Mouse (Mus musculus) lung, postnatal 0 days (tissue): ENCODE results near the gene Uba2. TPM values are rescaled to one million over a fixed set of nuclear protein-coding genes. Genes with fewer than 3 reads are reported as not detected.
A peak's percentile ranks its signal among the peaks of the same experiment; 100 is the strongest.

ENCODE experiments used
- ATAC-seq: fragments of 200-750 bp; cut with Nextera tagmentation; 2 replicates; pipeline ENCODE4 v1.8.0; 2017; ENCODE audit warnings: moderate library complexity
- DNase-seq: peaks from one replicate; pipeline ENCODE4 v3.0.0-alpha.2; 2016; ENCODE audit warnings: low spot score
- H3K27ac ChIP-seq: fragments of 300-500 bp; sonication (generic); 2 replicates; pipeline ENCODE4 v1.5.1; 2014; ENCODE audit warnings: antibody characterized with exemption, mild to moderate bottlenecking, low read length, mixed read lengths
- H3K27me3 ChIP-seq: fragments of 300-500 bp; sonication (generic); replicated peaks from 2 replicates; pipeline ENCODE4 v1.6.1; 2014; ENCODE audit warnings: low read length, mixed read lengths; ENCODE audit not compliant: insufficient read depth
- H3K36me3 ChIP-seq: fragments of 300-500 bp; sonication (generic); 2 replicates; pipeline ENCODE4 v1.6.1; 2014; ENCODE audit warnings: low read length, mixed read lengths; ENCODE audit not compliant: insufficient read depth
- H3K4me1 ChIP-seq: fragments of 300-500 bp; sonication (generic); 2 replicates; pipeline ENCODE4 v1.6.1; 2014; ENCODE audit warnings: antibody characterized with exemption, low read depth, low read length, mixed read lengths; ENCODE audit not compliant: insufficient read depth
- H3K4me2 ChIP-seq: fragments of 300-500 bp; sonication (generic); replicated peaks from 2 replicates; pipeline ENCODE4 v1.6.1; 2014; ENCODE audit warnings: low read depth, mild to moderate bottlenecking, low read length, moderate library complexity, mixed read lengths
- H3K4me3 ChIP-seq: fragments of 300-500 bp; sonication (generic); 2 replicates; pipeline ENCODE4 v1.5.1; 2014; ENCODE audit warnings: low read depth, low read length
- H3K9ac ChIP-seq: fragments of 300-500 bp; sonication (generic); replicated peaks from 2 replicates; pipeline ENCODE4 v1.6.1; 2014; ENCODE audit warnings: low read depth, mild to moderate bottlenecking
- H3K9me3 ChIP-seq: fragments of 300-500 bp; sonication (generic); 2 replicates; pipeline ENCODE4 v1.6.1; 2016; ENCODE audit warnings: low read length, mixed read lengths
- CTCF ChIP-seq: IDR thresholded peaks from 2 replicates; pipeline ENCODE4 v1.5.1; 2016; ENCODE audit warnings: antibody characterized with exemption, mild to moderate bottlenecking
- EP300 ChIP-seq: IDR thresholded peaks from 2 replicates; pipeline ENCODE4 v1.6.1; 2016; ENCODE audit warnings: antibody characterized with exemption, mild to moderate bottlenecking, control low read depth
- WGBS: fragments of 180-500 bp; shearing (Covaris S2); extraction: QIAGEN DNeasy Blood & Tissue Kit; methylation state at CpG from one replicate; pipeline ENCODE4 v1.1.7; 2014; 5-methylcytosine and 5-hydroxymethylcytosine counted together
- polyA plus RNA-seq: library from polyadenylated mRNA; unstranded; fragments of >200 nt; fragmentation: Nextera tagmentation; extraction: Ambion mirVana; gene quantifications from 2 replicates; pipeline ENCODE4 v1.2.1, GENCODE M21; 2015

Uba2 gene
- 82.8 and 91.2 TPM in 2 replicates for polyA plus RNA-seq

DNA sequence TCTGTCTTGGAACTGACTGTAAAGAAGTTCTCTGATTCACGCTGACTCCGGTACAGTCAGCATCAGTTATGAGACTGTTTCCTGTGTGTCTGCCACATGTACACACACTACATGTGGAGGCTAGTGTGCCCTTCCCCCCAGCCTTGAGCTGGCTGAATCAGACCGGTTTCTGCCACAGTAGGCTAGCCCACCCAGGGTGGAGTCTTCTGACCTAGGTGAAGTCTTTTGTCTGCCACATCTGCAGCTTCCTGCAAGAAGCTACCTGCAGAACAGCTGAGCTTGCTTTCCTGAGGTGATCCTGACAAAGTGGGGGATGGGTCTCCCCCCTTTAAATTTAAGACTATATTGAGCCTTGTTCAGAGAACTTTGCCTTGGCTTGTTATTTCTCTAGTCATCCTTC lies at the start of gene Uba2:
Gene Uba2, minus strand, starts transcription at position 146 of the 400 bp plus-strand sequence.
- 73% methylated on average over 3 of the region's 3 CpGs for WGBS
- no peaks in the 10 kb centered on the region for H3K27me3 ChIP-seq
- DNase-seq, result no peak

DNA sequence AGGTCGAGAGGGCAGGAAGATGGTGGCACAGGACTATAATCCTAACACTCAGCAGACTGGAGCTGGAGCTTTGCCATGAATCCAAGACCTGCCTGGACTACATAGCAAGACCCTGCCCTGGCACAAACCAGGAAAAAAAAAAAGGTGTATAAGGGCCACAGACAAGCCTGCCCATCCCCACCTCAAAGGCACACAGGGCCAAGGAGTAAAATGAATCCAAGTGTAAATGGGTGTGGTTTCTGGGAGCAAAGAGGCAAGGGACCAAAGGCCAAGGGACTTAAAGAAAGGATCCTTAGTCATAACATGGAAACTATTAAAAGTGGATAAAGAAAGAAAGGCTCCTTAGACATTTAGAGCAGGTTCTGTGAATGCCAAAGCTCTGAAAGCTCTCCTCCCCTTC lies 49.1 kb upstream of the Uba2 start:
- H3K9ac ChIP-seq, result no peak overlapping the region
- WGBS, result 39% methylated on average over 1 of the region's 1 CpGs
- H3K9me3 ChIP-seq, result no peaks in the 10 kb centered on the region
- no peaks in the 10 kb centered on the region for H3K4me1 ChIP-seq
- H3K36me3 ChIP-seq, result peaks cover 36% of the 10 kb centered on the region
- H3K4me3 ChIP-seq, result no peak overlapping the region
- ATAC-seq, result no peak
- H3K4me2 ChIP-seq, result no peak overlapping the region
- H3K27me3 ChIP-seq, result no peaks in the 10 kb centered on the region
- DNase-seq, result no peak
- TF ChIP-seq EP300, result no peak
- no peak for TF ChIP-seq CTCF
- H3K27ac ChIP-seq, result no peak overlapping the region

More for the DNA sequence above, at the start of gene Uba2:
- Histone ChIP-seq H3K4me2 (peak within 1 kb of the TSS; percentile 87), H3K9ac (peak within 1 kb of the TSS; percentile 92; the same call in 1 of the 2 replicates), H3K4me1 (0 out of 2 replicates have a peak, but pooled peaks cover 5% of the 10 kb centered on the region), H3K9me3 (no peaks in the 10 kb centered on the region), H3K36me3 (0 out of 2 replicates have a peak, but pooled peaks cover 3% of the 10 kb centered on the region), H3K27ac (peak within 1 kb of the TSS; percentile 90; the same call in 1 of the 2 replicates), H3K4me3 (peak within 1 kb of the TSS; percentile 92)
- no peak for ATAC-seq
- TF ChIP-seq CTCF, result no peak

DNA sequence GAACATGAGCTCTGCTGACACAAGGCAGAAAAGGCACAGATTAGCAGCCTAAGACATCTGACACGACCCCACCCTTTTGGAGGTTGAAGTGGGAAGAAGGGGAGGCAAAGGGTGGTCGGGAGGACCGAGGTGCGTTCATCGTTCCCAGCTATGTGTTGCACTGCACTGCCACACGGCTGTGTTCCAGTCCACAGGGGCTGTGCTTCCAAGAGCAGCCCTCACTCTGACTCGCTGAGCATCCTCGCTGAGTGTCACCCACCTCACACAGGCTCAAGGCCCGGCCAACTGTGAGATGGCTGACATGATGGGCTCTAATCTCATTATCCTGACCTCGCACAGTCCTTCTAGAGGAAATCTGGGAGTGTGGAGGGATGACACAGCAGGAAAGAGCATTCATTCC lies 47.1 kb upstream of the Uba2 start:
- peaks cover 48% of the 10 kb centered on the region for H3K36me3 ChIP-seq
- no peaks in the 10 kb centered on the region for H3K27me3 ChIP-seq
- no peaks in the 10 kb centered on the region for H3K4me1 ChIP-seq
- TF ChIP-seq EP300, result no peak
- no peak for TF ChIP-seq CTCF
- no peak overlapping the region for H3K9ac ChIP-seq
- no peak overlapping the region for H3K4me2 ChIP-seq
- no peak overlapping the region for H3K27ac ChIP-seq
- no peak for DNase-seq
- WGBS, result 86% methylated on average over 9 of the region's 10 CpGs
- no peak overlapping the region for H3K4me3 ChIP-seq
- H3K9me3 ChIP-seq, result no peaks in the 10 kb centered on the region
- no peak for ATAC-seq

DNA sequence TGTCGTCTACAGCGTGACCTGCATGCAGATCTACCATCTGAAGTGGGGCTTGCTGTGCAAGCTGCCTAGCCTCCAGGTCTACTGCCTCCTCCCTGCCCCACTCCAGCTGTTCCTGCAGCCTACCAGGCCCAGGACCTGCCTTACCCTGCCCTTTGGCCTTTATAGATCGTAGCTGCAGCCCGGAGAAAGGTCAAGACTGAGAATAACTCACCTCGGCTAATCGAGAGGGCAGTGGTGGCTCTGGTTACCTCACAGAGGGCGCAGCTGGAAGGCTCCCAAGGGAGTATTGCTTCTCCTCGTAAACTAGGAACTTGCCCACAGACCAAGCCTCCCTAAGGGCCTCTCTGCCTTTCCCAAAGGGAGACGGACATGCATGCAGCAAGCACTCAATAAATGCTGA lies 46.1 kb upstream of the Uba2 start:
- ATAC-seq (no peak), DNase-seq (no peak)
- H3K9ac ChIP-seq, result no peak overlapping the region
- TF ChIP-seq CTCF, result no peak
- TF ChIP-seq EP300, result no peak
- no peaks in the 10 kb centered on the region for H3K27me3 ChIP-seq
- no peak overlapping the region for H3K4me3 ChIP-seq
- no peak overlapping the region for H3K4me2 ChIP-seq
- H3K27ac ChIP-seq, result no peak overlapping the region
- H3K4me1 ChIP-seq, result no peaks in the 10 kb centered on the region
- H3K9me3 ChIP-seq, result no peaks in the 10 kb centered on the region
- 86% methylated on average over 9 of the region's 9 CpGs for WGBS
- peaks cover 53% of the 10 kb centered on the region for H3K36me3 ChIP-seq

DNA sequence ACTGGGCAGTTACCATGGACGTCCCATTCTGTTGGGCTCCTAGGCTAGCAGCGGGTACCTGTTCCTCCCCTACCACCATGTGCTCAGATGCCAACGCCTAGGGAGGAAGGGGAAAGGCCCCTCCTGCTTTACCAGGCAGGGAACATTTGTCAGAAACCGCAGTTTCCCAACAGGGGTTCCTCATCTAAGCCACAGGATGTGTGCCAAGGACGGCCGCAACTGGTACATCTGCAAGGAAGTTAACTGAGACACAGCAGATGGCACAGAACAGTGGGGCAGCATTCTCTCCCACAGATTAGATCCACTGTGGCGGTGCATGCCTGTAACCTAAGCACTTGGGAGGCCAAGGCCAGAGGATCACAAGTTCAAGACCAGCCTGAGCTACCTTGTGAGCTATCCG lies 45.2 kb upstream of the Uba2 start:
- no peaks in the 10 kb centered on the region for H3K4me1 ChIP-seq
- no peak overlapping the region for H3K4me2 ChIP-seq
- H3K9ac ChIP-seq, result no peak overlapping the region
- TF ChIP-seq CTCF, result no peak
- no peak for TF ChIP-seq EP300
- no peaks in the 10 kb centered on the region for H3K27me3 ChIP-seq
- H3K4me3 ChIP-seq, result no peak overlapping the region
- no peak overlapping the region for H3K27ac ChIP-seq
- WGBS, result 91% methylated on average over 8 of the region's 8 CpGs
- ATAC-seq, result no peak
- DNase-seq, result peak; percentile 27
- peaks cover 53% of the 10 kb centered on the region for H3K36me3 ChIP-seq
- H3K9me3 ChIP-seq, result no peaks in the 10 kb centered on the region

DNA sequence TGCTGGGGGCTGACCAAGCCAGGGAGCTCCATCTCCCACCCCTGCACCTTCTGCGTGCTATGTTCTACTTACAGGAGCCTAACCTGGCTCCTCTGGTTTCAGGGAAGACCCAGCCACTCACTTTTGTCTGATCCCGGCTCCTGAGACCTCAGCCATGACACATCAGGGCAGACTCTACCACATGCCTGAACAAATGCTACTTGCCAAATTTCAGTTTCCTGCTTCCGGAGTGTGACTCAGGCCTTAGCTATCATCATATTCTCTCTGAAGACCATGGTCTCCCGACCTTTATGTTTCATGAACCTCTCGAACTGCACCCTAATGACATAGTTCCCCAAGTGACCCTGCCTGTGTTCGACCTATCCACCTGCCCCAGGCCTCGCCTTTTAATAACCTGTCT lies 43.9 kb upstream of the Uba2 start:
- Histone ChIP-seq H3K4me1 (no peaks in the 10 kb centered on the region), H3K9me3 (no peaks in the 10 kb centered on the region), H3K36me3 (peaks cover 52% of the 10 kb centered on the region), H3K4me3 (no peak overlapping the region), H3K9ac (no peak overlapping the region), H3K4me2 (no peak overlapping the region), H3K27ac (no peak overlapping the region), H3K27me3 (no peaks in the 10 kb centered on the region)
- TF ChIP-seq EP300 (no peak), CTCF (no peak)
- ATAC-seq (no peak), DNase-seq (no peak)
- WGBS, result 84% methylated on average over 7 of the region's 7 CpGs
